Mouse (Mus musculus) heart, embryonic 15.5 days (tissue): ENCODE measurements around the gene Tex14. TPM values are rescaled to one million over a fixed set of nuclear protein-coding genes. Genes with fewer than 3 reads are reported as not detected.

Experiments
- ATAC-seq: fragments of 200-750 bp; cut with Nextera tagmentation; replicated peaks from 2 replicates; pipeline ENCODE4 v1.8.0; 2017; ENCODE audit warnings: low read depth, moderate TSS enrichment; ENCODE audit not compliant: insufficient number of reproducible peaks, insufficient read depth, low FRiP score
- H3K27ac ChIP-seq: fragments of 300-500 bp; sonication (generic); 2 replicates; pipeline ENCODE4 v1.5.1; 2015; ENCODE audit warnings: mild to moderate bottlenecking, inconsistent platforms
- H3K27me3 ChIP-seq: fragments of 300-500 bp; sonication (generic); 2 replicates; pipeline ENCODE4 v1.6.1; 2015; ENCODE audit warnings: inconsistent platforms
- H3K36me3 ChIP-seq: fragments of 300-500 bp; sonication (generic); 2 replicates; pipeline ENCODE4 v1.6.1; 2015; ENCODE audit warnings: mild to moderate bottlenecking, inconsistent platforms
- H3K4me1 ChIP-seq: fragments of 300-500 bp; sonication (generic); replicated peaks from 2 replicates; pipeline ENCODE4 v1.6.1; 2015; ENCODE audit warnings: inconsistent platforms
- H3K4me2 ChIP-seq: fragments of 300-500 bp; sonication (generic); 2 replicates; pipeline ENCODE4 v1.6.1; 2015; ENCODE audit warnings: inconsistent platforms, mild to moderate bottlenecking, moderate library complexity
- H3K4me3 ChIP-seq: fragments of 300-500 bp; sonication (generic); 2 replicates; pipeline ENCODE4 v1.5.1; 2015; ENCODE audit warnings: mild to moderate bottlenecking, inconsistent platforms
- H3K9ac ChIP-seq: fragments of 300-500 bp; sonication (generic); 2 replicates; pipeline ENCODE4 v1.6.1; 2015; ENCODE audit warnings: mild to moderate bottlenecking, inconsistent platforms
- H3K9me3 ChIP-seq: fragments of 300-500 bp; sonication (generic); replicated peaks from 2 replicates; pipeline ENCODE4 v1.6.1; 2016; ENCODE audit warnings: inconsistent platforms
- WGBS: fragments of 180-500 bp; shearing (Covaris S2); methylation state at CpG from one replicate; pipeline ENCODE4 v1.1.7; 2015; ENCODE audit warnings: mixed read lengths; 5-methylcytosine and 5-hydroxymethylcytosine counted together
- polyA plus RNA-seq: library from polyadenylated mRNA; unstranded; fragments of >200 nt; fragmentation: Nextera tagmentation; extraction: Ambion mirVana; gene quantifications from 2 replicates; pipeline ENCODE4 v1.2.1, GENCODE M21; 2015

Tex14 gene
- polyA plus RNA-seq, 1 experiment from 2014 or later, result 0.24 TPM

DNA sequence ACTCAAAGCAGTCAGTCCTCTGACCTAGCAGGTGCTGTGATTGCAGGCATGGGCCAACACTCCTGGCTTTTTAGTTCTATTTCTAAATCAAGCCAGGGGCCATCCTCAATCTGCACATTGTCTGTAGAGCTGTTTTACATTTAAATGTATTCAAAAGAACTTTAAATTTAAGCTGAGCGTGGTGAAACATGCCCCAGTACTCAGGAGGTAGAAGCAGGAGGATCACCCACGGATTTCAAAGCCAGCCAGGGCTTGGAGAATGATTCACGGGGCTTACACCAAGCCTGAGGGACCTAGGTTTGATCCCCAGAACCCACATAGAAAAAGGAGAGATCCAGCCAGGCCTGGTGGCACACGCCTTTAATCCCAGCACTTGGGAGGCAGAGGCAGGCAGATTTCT lies 148.5 kb downstream of the Tex14 start:
- ATAC-seq, result no peak
- Histone ChIP-seq H3K9ac (no peak overlapping the region), H3K4me2 (no peak overlapping the region), H3K4me1 (peaks cover 15% of the 10 kb centered on the region), H3K9me3 (no peaks in the 10 kb centered on the region), H3K36me3 (no peaks in the 10 kb centered on the region), H3K27me3 (no peaks in the 10 kb centered on the region), H3K4me3 (no peak overlapping the region), H3K27ac (no peak overlapping the region)
- WGBS, result 79% methylated on average over 4 of the region's 4 CpGs

DNA sequence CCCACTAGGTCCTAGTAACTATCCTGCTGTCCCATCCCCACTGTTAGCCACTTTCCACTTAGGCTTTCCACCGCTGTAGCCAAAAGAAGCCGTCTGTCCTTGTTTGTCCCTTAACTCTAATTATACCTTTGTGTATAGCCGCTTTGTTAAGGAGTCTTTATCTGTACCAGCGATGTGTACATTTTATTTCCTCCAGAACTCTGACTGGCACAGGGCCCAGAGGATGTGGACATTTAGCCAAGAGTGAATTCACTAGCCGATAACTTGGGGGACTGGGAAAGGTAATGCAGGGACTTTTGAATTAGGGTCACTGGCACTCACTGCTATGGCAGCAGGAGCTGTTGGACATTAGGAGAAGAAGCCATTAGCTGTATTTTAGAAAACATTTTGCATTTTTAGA lies 149.5 kb downstream of the Tex14 start:
- WGBS, result 14% methylated on average over 5 of the region's 5 CpGs
- Histone ChIP-seq H3K27me3 (no peaks in the 10 kb centered on the region), H3K9ac (no peak overlapping the region), H3K27ac (peak overlapping the region; percentile 44), H3K4me3 (no peak overlapping the region), H3K36me3 (no peaks in the 10 kb centered on the region), H3K4me2 (no peak overlapping the region), H3K4me1 (peaks cover 15% of the 10 kb centered on the region), H3K9me3 (no peaks in the 10 kb centered on the region)
- no peak for ATAC-seq

DNA sequence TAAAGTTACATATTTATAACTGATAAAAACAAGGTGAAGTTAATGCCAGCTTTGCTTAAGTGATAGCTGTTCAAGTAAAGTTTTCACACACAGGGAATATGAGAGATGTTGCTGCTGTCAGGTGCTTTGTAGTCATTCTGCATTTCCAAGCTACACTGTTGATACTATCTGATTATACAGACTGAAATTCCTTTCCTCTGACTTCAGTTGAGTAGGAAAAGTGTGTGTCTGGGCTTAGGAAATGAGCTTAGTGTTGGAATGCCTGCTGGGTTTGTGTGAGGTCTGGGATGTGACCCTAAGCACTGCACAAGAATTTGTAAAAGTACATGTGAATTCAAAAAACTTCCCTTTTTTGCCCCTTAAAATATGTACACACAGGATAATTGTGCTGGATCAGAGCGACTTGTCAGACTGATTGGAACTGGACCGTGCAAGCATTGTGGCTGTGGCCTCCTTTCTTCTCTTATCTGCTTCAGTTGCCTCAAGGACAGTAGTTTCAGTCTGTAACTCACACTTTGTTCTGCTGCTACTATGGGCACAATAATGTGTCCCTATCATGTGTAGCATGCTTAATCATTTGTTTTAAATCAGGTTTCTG lies 150.3 kb downstream of the Tex14 start:
- Histone ChIP-seq H3K4me3 (no peak overlapping the region), H3K9me3 (no peaks in the 10 kb centered on the region), H3K9ac (no peak overlapping the region), H3K27ac (peak overlapping the region; percentile 44), H3K27me3 (no peaks in the 10 kb centered on the region), H3K36me3 (no peaks in the 10 kb centered on the region), H3K4me1 (peaks cover 15% of the 10 kb centered on the region), H3K4me2 (no peak overlapping the region)
- WGBS, result 16% methylated on average over 2 of the region's 2 CpGs
- 0 out of 2 replicates have a peak, but pooled peaks have one; percentile 53 for ATAC-seq

DNA sequence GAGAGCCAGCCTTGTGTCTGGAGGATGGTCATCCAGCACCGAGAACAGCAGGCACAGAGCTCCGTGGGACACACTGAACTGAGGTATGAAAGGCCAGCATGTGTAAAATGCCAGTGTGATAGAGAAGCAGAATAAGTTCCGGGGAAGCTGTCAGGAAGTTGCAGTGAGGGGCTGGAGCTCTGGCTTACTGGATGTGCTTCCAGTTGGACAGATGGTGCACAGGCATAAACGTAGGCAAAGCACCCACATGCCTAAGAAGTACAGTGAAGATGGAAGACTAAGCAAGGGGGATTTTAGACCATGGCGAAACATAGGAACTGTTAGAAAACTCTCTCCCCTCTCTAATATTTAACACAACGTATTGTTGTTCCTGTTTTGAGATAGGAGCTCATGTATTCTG lies 156.3 kb downstream of the Tex14 start:
- H3K4me1 ChIP-seq, result 0 out of 2 replicates have a peak, but pooled peaks cover 3% of the 10 kb centered on the region
- H3K4me3 ChIP-seq, result no peak overlapping the region
- no peaks in the 10 kb centered on the region for H3K27me3 ChIP-seq
- H3K36me3 ChIP-seq, result no peaks in the 10 kb centered on the region
- no peak overlapping the region for H3K27ac ChIP-seq
- no peak overlapping the region for H3K4me2 ChIP-seq
- no peak for ATAC-seq
- H3K9me3 ChIP-seq, result no peaks in the 10 kb centered on the region
- no peak overlapping the region for H3K9ac ChIP-seq
- 40% methylated on average over 6 of the region's 6 CpGs for WGBS

DNA sequence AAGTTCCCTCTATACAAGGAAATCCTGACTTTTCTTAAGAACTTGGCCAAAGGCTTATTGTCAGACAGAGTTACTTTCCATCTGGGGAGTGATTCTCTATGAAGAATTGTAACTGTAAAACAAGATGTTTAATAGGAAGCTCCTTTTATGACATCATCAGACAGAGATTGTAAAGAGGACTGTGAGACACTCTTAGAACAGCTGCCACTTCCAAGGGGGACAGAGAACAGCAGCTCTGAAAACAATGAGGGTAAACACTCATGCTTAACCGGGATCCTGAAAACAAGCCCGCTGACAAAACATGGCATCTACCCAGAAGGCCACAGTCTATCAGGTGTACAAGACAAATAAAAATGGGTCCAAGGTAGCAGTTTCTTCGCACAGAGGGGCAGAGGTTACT lies 161.6 kb downstream of the Tex14 start, which contains the start of gene Gm11492:
TSS of gene Gm11492 (plus strand) at position 153 of the 400 bp plus-strand sequence.
- H3K4me1 ChIP-seq, result peaks cover 23% of the 10 kb centered on the region
- ATAC-seq, result no peak
- no peak within 1 kb of the TSS for H3K4me3 ChIP-seq
- H3K27ac ChIP-seq, result peak within 1 kb of the TSS; percentile 39
- WGBS, result 76% methylated on average over 3 of the region's 3 CpGs
- H3K9me3 ChIP-seq, result no peaks in the 10 kb centered on the region
- H3K4me2 ChIP-seq, result no peak within 1 kb of the TSS
- H3K36me3 ChIP-seq, result no peaks in the 10 kb centered on the region
- no peak within 1 kb of the TSS for H3K9ac ChIP-seq
- no peaks in the 10 kb centered on the region for H3K27me3 ChIP-seq

DNA sequence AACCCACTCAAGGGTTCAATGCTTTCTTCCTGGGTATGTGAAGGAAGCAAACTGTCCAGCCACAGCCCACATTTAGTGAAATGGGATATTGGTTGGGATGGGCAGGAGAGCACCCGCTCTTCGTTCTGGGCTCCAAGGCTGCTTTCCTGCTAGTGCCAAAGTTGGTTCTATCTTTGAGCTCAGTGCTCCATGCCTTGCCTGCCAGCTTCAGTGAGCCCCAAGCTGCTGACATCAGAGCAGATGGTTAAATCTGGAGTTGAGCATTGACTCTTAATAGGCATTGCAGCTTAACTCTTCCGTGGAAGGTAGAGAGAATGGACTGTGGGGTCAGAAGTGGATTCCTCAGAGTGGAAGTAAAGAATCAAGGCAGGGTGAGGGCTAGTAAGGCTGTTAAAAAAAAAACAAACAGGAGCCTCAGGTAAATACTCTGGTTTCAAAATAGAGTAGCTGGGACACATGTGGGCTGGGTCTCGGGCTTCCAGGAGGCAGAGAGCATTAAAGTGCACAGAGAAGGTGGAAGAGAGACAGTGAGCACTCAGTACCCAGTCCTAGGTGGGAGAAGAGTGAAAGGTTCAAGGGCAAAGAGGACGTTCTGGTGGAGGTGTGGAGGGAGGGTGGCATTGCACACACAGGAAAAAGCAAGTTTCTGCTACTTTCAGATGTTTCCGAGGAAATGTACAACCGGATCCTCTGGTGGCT lies 163.5 kb downstream of the Tex14 start, which contains the start of gene Sept4:
TSS of gene Sept4 (plus strand) at position 649 of the 699 bp plus-strand sequence.
- Histone ChIP-seq H3K36me3 (no peaks in the 10 kb centered on the region), H3K9ac (no peak within 1 kb of the TSS), H3K27ac (no peak within 1 kb of the TSS; the same call in 1 of the 2 replicates), H3K4me1 (peaks cover 30% of the 10 kb centered on the region), H3K27me3 (no peaks in the 10 kb centered on the region), H3K9me3 (no peaks in the 10 kb centered on the region), H3K4me2 (no peak within 1 kb of the TSS), H3K4me3 (no peak within 1 kb of the TSS)
- ATAC-seq, result no peak
- 76% methylated on average over 7 of the region's 7 CpGs for WGBS

DNA sequence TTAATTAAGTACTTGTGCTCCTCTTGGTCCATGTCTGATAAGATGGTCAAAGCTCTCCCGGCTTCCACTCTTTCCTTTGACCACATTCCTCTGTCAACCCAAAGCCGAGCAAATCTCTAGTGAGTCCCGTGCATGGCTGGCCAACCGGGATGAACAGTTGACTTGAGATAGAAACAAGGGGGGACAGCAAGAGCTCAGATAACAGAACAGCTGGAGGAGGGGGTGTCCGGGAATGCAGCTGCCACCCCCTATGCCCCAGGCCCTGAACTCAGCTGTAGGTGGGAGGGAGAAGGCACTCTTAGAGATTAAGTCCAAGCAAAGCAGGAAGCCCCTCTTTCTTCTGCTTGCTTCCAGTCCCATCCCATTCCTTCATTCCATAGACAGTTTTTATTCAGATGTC lies 165.9 kb downstream of the Tex14 start:
- Histone ChIP-seq H3K4me3 (no peak overlapping the region), H3K4me1 (peaks cover 38% of the 10 kb centered on the region), H3K9ac (no peak overlapping the region), H3K36me3 (no peaks in the 10 kb centered on the region), H3K4me2 (no peak overlapping the region), H3K27me3 (no peaks in the 10 kb centered on the region), H3K27ac (peak overlapping the region; percentile 67), H3K9me3 (no peaks in the 10 kb centered on the region)
- ATAC-seq, result no peak
- WGBS, result 20% methylated on average over 5 of the region's 5 CpGs

DNA sequence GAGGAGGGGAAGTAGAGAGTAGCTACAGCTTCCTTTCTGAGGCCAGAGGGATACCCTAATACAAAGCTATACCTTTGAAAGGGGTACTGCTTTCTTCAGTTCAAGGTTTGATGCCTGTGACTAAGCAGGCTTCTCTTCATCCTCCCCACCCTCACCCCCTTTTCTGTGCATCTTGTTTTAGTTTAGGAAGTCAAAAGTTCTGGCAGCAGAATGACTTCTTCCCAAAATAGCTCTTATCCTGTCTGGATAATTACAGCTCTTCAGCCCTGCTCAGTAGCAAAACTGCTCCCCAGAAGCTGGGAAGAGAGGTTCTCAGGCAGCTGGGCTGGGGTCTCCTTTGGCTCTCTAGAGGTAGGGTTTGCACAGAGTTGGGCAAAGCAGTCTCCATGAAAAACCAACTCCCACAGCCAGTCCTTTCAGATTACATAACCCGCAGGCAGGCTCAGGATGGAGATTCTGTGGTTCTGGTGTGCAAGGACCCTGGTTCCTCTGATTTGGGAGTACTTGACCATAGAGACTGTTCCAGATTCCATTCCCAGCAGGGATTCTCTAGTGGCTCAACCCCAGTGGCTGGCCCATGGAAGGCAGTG lies 166.6 kb downstream of the Tex14 start:
- H3K27ac ChIP-seq, result peak overlapping the region; percentile 67
- no peak overlapping the region for H3K9ac ChIP-seq
- WGBS, result 61% methylated on average over 1 of the region's 1 CpGs
- H3K27me3 ChIP-seq, result no peaks in the 10 kb centered on the region
- H3K4me3 ChIP-seq, result no peak overlapping the region
- ATAC-seq, result no peak
- no peaks in the 10 kb centered on the region for H3K9me3 ChIP-seq
- H3K4me2 ChIP-seq, result no peak overlapping the region
- no peaks in the 10 kb centered on the region for H3K36me3 ChIP-seq
- H3K4me1 ChIP-seq, result peaks cover 38% of the 10 kb centered on the region

DNA sequence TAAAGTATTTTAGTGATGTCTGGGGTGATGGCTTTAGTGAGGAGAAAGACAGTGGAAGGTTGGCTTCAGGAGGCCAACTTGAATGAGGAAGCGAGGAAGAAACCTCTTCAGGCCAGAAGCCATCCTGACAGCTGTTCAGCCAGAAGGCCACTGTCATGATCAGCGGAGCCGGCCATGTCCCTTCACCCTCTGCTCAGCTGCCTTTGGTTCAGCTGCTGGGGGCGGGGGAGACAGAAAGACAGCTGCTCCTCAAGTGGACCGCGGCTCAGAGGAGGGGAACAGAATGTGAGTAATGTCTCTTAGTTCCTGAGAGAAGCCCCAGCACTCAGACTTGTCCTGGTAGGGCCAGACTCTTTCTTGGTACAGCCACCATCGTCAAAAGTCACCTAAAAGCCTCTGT lies 168.9 kb downstream of the Tex14 start:
- peaks cover 52% of the 10 kb centered on the region for H3K4me1 ChIP-seq
- H3K9ac ChIP-seq, result no peak overlapping the region
- H3K36me3 ChIP-seq, result no peaks in the 10 kb centered on the region
- H3K9me3 ChIP-seq, result no peaks in the 10 kb centered on the region
- no peaks in the 10 kb centered on the region for H3K27me3 ChIP-seq
- no peak overlapping the region for H3K27ac ChIP-seq
- no peak overlapping the region for H3K4me2 ChIP-seq
- H3K4me3 ChIP-seq, result no peak overlapping the region
- no peak for ATAC-seq
- WGBS, result 59% methylated on average over 7 of the region's 7 CpGs

DNA sequence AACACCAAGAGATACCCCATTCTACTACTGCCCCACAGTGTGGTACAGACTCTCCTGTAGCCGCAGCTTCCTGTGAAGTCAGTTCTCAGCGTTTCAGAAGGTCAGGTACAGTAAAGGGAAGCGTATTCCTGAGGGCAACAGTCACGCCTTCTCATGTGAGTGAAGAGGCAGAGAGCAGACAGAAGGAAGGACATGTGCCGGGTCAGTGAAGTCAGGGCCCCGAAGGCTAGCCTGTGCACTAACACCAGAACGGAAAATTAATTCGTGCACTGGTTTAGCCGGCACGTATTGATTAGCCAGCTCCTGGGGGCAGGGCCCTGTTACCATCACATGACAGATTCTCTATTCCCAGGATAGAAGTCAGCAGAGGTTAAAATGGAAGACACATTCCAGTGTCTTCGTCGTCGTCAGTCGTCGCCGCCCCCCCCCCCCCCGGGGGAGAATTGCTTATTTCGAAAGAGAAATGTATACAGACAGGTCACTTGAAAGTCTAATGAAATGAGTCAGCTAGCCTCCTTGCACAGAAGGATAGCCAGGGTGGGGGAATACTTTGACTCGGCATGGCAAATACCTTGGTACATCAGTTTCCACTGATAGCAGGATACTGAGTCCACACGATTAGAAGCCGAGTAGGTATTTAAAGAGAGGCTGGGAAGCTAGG lies 169.8 kb downstream of the Tex14 start:
- Histone ChIP-seq H3K9me3 (no peaks in the 10 kb centered on the region), H3K27me3 (no peaks in the 10 kb centered on the region), H3K9ac (no peak overlapping the region), H3K27ac (no peak overlapping the region), H3K4me3 (no peak overlapping the region), H3K36me3 (no peaks in the 10 kb centered on the region), H3K4me1 (peaks cover 60% of the 10 kb centered on the region), H3K4me2 (no peak overlapping the region)
- WGBS, result 49% methylated on average over 21 of the region's 21 CpGs
- ATAC-seq, result no peak

DNA sequence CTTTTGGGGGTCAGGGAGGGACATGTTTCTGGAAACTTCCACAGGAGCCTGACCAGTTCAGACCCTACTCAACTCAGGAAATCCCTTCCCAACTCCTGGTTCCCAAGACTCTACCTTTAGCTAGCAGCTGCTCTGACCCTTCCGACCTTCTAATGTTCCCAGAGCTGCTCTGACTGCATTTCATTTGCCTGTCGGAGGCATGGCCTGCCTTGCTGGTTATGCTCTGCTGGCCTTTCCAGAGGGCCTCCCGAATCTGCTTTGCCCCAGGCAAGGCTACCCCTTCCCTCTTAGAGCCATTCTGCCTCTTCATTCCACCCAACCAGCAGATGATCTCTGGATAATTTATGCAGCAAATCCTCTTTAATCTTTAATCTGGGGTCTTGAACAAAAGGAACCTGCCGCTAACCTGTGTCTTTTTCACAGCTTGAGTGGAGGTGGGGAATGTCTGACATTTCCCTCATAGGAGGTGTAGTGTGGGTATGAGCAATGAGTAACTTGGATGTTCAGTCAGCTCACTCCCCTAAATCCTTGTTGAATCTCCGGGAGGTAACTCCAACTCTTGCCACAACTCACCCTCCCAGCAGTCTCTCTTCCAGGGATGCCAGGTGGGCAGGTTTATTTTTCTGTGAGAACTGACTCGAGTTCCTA lies 172.9 kb downstream of the Tex14 start:
- peak overlapping the region; percentile 91 for H3K4me2 ChIP-seq
- H3K27ac ChIP-seq, result peak overlapping the region; percentile 77; the same call in 1 of the 2 replicates
- peak overlapping the region; percentile 59 for H3K4me3 ChIP-seq
- WGBS, result 33% methylated on average over 6 of the region's 6 CpGs
- peaks cover 42% of the 10 kb centered on the region for H3K4me1 ChIP-seq
- no peak for ATAC-seq
- no peaks in the 10 kb centered on the region for H3K9me3 ChIP-seq
- no peaks in the 10 kb centered on the region for H3K27me3 ChIP-seq
- H3K36me3 ChIP-seq, result no peaks in the 10 kb centered on the region
- H3K9ac ChIP-seq, result peak overlapping the region; percentile 64; the same call in 1 of the 2 replicates
